14 mouse cellular contexts compared by ENCODE assay signal in the genomic region with DNA sequence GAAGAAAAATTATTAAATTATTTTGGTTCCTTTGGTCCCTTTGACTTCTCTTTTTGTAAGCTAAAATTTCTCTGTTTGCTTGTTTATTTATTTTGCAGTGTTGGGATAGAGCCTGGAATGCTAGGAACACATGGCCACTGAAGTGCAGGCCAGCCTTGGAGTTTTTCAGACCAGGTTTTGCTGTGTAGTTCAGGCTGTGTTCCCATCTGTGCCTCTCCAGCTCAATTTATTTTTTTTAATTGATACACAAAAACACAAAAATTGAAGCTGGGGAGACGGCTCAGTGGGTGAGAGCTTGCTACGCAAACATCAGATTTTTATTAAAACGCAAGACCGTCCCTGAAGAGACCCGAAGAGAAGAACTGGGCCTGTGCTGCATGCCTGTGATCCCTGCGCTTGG.
"Had no signal": no experiment of that assay in that cellular context is flagged by ENCODE, and none has a peak within 500 bp of the region (broad histone marks: within the 10 kb centered on the region; RNA-seq: fewer than 3 reads in every experiment).

No protein-coding gene starts in this region.

- H3K36me3 ChIP-seq: liver, embryonic 13.5 days had no signal

- DNase-seq: kidney, adult 18-20 months; kidney, adult 9 months; kidney, postnatal 14 days; kidney, postnatal 4 days; liver, embryonic 13.5 days; lung, adult 2 months; lung, postnatal 14 days; lung, postnatal 4 days; midbrain, embryonic 14.5 days; thymus, adult 2 months; thymus, postnatal 14 days; thymus, postnatal 4 days had no signal

- H3K27me3 ChIP-seq: liver, embryonic 13.5 days had no signal

- H3K4me1 ChIP-seq: liver, embryonic 13.5 days had no signal

- H3K27ac ChIP-seq: left cerebral cortex, adult 2 months; liver, embryonic 13.5 days had no signal

- H3K4me2 ChIP-seq: liver, embryonic 13.5 days; midbrain, embryonic 11.5 days had no signal

- H3K9me3 ChIP-seq: liver, embryonic 13.5 days had no signal

- H3K4me3 ChIP-seq: left cerebral cortex, adult 2 months; liver, embryonic 13.5 days had no signal

- H3K9ac ChIP-seq: liver, embryonic 13.5 days had no signal
